Mouse (Mus musculus) left cerebral cortex, adult 18-20 months (tissue): ENCODE measurements around the gene Gli2. TPM values are rescaled to one million over a fixed set of nuclear protein-coding genes. Genes with fewer than 3 reads are reported as not detected.
A peak's percentile ranks its signal among the peaks of the same experiment; 100 is the strongest.

Experiments
- DNase-seq, 2 experiments: peaks; one replicate each; pipeline ENCODE4 v3.0.0; 2021 to 2022; ENCODE audit warnings: low spot score in 2 of 2, mixed read lengths in 1 of 2
- total RNA-seq, 2 experiments: library from RNA; stranded (reverse); gene quantifications; 2 replicates each; pipeline ENCODE4 v1.2.3; 2021

The Gli2 gene
- total RNA-seq, 2 experiments from 2014 or later = 2.5 to 3.1 TPM

DNA sequence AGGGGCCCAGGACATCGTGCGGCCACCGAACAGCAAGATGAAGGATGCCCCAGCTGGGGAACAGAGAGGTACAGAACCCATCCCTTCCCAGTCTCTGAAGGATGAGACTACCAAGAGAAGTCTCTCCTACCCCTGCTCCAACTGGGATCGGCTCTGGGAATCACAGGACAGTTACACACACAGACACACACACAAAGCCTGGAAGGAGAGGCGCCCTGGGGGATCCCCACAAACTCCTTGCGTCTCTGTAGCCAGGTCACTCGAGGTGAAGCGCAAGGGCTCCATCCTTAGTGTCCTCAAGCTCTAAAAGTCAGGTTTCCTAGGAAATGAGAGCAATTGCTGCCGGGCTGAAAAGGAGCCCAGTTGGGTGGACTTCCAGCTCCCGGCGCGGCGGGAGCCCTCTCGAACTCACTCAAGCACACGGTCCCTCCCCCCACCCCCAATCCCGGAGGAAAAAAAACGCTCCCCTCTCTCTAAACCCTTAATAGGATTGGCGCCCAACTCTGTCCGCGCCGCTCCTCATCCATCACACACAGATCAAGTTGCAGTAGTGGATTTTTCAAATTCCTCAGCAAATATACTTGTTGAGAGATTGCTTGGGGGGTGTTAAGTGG, 1.4 kb downstream of the Gli2 start:
- DNase-seq = no peak

DNA sequence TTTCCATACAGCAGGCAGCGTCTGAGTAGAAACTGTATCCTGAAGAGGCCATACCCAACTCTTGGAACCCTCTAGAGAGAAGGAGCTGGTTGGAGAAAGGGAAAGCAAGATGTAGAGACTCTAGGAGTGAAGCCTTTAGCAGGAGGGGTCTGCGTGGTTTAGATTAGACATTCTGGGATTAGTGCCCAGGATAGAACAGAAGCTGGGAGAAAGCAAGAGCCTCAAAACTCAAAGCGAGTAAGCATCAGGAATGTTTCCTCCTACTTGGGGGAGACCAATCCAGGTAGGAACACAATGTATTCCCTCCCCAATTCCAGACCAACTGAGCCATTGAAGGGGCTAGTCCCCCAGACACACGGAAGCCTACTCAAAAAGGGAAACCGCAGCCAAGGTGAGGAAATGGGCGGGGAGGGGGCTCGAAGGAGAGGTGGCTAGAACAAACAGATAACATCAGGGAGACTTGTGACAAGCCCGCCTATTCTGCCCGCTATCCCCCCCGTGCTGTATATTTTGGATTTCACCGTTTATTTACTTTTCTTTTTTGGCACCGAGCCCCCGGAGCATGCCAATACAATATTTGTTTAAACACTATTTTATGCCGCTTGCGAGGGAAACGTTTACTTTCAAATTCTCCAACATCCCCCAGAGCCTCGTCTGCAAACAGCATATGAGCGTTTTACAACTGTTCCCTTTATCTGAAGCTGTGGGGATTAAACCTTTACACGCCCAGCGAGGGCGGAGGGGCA, 2.1 kb downstream of the Gli2 start:
- no peak for DNase-seq

DNA sequence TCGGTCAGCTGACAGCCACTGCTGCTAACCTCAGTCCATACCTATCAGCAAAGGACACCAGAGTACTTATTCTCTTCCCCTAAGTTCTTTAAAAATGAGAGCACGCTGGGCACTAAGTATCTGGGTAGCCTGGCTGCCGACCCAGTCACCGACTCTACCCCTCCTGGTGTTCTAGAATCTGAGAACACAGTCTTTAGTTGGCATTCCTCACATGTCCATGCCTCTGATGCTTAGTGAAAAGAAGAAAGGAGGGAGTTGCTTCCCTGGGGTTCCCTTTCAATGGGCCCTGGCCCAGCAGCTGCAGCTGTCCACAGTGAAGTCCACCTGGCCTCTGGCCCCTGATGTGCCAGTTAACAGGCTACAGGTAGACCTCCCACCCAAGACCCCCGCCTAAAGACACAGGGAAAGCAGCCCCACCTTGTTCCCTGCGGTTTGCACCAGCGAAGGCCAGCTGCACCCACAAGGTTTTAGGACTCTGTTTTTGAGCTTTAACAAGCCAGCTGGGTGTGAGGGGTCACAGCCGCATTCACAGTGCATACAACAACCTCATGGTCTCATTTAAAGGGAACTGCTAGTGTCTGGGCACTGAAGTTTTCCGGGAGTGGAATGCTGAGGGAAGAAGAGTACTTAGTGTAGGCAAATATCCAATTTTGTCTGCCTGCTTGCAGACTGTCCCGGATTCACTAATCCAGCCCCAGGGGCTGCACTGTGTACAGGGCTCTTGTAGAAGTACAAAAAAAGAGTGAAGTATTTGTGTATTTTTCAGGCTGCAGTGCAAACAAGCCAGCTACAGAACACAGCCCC, 3.4 kb downstream of the Gli2 start:
- DNase-seq = no peak

GRCm38 (mm10) chr1:119048988-119049387, 4.4 kb downstream of the Gli2 start:
- DNase-seq = no peak

- no peak for DNase-seq
These were observed 4.9 kb downstream of the Gli2 start for GRCm38 (mm10) chr1:119048547-119048946.

- DNase-seq = peak in 1 of 2 experiments; percentile 43
These were observed 5.7 kb downstream of the Gli2 start for GRCm38 (mm10) chr1:119047462-119048371.

- DNase-seq = no peak
These were observed 15.0 kb downstream of the Gli2 start for GRCm38 (mm10) chr1:119038436-119038835.

DNA sequence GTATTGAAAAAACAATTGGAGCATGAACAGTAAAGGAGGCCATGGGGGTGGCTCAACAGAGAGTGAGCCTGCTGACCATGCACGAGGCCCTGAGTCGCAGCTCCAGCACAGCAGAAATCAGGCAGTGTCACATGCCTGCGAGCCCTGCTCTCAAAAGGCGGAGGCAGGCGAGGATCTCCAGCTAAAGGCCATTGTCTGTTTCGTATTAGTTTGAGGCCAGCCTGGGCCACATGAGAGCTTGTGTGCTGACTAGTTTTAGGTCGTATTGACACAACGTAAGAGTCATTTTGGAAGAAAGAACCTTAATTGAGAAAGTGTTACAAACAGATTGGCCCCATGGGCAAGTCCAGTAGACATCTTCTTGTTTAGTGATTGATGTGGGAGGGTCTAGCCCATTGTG, 17.5 kb downstream of the Gli2 start:
- no peak for DNase-seq

- DNase-seq = no peak
These were observed 18.1 kb downstream of the Gli2 start for GRCm38 (mm10) chr1:119035301-119035700.

DNA sequence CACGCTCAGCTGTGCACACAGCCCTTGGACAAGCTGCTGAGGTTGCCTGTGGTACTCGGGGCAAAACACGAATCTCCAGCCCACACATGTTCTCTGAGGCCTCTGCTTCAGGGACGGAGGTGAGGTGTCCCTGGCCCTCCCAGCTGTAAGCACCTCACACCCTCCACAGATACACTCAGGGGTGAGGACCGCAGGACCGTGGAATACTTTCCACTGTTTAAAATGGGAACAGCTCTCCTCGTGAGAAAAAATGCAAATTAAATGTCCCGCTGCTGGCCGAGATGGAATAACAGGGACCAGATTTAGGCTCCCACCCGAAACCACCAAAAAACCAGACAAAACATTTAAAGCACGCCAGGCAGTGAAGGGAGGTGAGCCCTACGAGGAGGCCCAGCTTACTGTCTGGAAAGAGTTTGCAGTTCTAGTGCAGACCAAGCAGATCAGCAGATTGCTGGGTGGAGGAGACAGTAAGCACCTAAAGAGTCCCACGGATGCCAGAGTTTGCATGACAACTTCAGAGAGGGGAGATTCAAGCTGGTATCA, 19.2 kb downstream of the Gli2 start:
- no peak for DNase-seq

DNA sequence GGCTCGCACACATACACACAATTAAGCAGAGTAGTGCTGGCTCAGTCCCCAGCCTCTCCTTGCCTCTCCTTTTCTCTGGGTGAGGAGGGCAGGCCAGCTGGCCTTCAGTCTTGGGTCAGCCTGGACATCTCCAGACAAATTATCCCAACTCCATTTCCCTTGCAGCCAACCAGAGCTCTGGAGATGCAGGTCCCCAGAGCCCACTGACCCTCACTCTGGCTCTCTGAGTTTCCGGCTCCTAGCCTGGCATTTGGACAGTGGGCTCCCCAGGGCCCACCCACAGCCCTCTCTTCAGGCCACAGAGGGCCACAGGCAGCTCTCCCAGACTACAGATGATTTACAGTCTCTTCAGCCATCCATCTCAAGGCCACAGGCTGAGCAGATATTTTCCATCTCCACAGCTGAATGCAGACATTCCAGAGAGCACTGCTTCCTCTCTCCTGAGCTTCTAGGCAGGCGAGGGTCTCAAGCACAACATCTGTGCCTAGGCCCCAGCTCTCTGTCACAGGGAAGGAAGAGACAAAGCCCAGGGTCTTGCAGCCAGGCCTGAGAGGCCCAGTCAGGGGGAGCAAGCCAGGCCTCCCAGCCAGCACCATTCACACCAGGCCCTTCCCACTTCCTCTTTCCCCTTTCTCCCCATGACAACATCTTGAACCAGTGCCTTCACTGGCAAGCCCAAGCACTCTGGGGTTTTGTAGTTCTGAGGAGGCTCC, 19.8 kb downstream of the Gli2 start:
- DNase-seq = peak; percentile 37 to 77

- DNase-seq = no peak
These were observed 22.2 kb downstream of the Gli2 start for GRCm38 (mm10) chr1:119031185-119031584.

- no peak for DNase-seq
These were observed 27.6 kb downstream of the Gli2 start for GRCm38 (mm10) chr1:119025647-119026358.

- no peak for DNase-seq
These were observed 31.1 kb downstream of the Gli2 start for GRCm38 (mm10) chr1:119022311-119022710.

DNA sequence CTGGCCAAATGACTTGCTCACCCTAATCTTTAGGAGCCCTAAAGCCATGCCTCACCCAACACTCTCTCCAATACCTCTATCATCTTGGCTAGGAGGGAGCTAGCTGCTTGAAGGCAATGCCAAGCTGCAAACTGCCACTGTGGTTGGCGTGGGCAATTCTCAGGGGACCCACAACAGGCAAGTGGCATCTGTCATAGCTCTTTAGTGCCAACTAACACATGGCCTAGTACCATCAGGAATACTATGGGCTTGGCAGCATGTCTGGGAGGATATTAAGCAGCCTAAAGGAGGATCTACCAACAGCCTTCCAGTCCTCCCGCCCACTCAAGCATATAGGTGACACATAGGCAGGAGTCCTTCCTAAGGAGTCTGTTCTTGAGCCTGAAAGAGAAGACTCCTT, 33.3 kb downstream of the Gli2 start:
- peak in 1 of 2 experiments; percentile 18 for DNase-seq

GRCm38 (mm10) chr1:119019056-119019455, 34.4 kb downstream of the Gli2 start:
- no peak for DNase-seq

GRCm38 (mm10) chr1:119016866-119017265, 36.6 kb downstream of the Gli2 start:
- DNase-seq = peak; percentile 23 to 45

DNA sequence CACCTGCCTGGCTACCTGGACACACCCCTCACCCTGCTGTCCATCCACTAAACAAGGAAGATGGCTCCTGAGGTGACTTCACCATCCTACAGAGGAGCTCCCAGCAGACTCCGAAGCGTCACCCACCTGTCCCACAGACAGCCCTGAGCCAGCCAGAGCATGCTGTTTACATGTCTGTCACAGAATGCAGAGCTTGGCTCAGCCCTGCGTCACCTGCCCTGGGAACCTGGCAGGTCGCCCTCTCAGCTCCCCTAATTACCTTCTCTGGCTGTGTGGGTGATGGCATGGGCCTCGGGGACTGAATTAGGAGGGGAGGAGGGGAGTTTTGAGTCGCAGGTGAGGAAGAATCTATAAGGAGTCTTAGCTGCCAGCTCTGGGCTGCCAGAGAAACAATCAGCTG, 38.3 kb downstream of the Gli2 start:
- DNase-seq = no peak

DNA sequence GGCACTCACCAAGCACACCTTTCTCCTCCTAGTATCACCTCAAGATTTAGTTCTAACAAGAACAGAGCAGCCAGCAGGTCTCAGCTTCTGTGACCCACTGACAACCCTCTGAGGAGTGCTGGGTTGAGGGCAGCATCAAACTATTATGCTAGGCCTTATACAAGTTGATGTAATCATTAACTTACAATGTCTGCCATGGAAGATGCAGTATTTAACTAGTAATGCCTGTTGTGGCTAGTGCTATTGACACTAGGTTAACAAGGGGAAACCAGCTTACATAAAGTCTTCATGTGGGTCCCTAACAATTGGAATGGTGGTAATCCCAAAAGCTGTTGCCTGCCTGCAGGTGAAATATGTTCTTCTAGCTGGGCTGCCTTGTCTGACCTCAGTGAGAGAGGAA, 44.5 kb downstream of the Gli2 start:
- DNase-seq = no peak
